27 mouse cellular contexts compared by ENCODE assay signal in genomic region chr16:5183310-5183975, GRCm38 (mm10). TPM values are rescaled to one million over a fixed set of nuclear protein-coding genes. Genes with fewer than 3 reads are reported as not detected.
A peak's percentile ranks its signal among the peaks of the same experiment; 100 is the strongest.
DNase-seq lines count a peak whose midpoint lies in the region; ATAC-seq and TF ChIP-seq lines count a peak whose summit lies in the region.
"Had no signal": no experiment of that assay in that cellular context is flagged by ENCODE, and none has a peak within 500 bp of the region (broad histone marks: within the 10 kb centered on the region; RNA-seq: fewer than 3 reads in every experiment).

No protein-coding gene starts in this region.

- TF ChIP-seq CTCF in midbrain, postnatal 0 days (IDR thresholded peaks at IDR 0.05): no peak
- no peak for TF ChIP-seq CTCF in lung, adult 2 months (IDR thresholded peaks at IDR 0.05; ENCODE audit: insufficient read depth, low read length)

- no peak overlapping the region for H3K4me2 ChIP-seq in embryonic facial prominence, embryonic 14.5 days (ENCODE audit: low read depth, low read length)
- H3K4me2 ChIP-seq in midbrain, postnatal 0 days (ENCODE audit: low read depth, low read length, poor library complexity, severe bottlenecking): no peak overlapping the region
- H3K4me2 ChIP-seq in midbrain, embryonic 13.5 days (replicated peaks): no peak overlapping the region
- H3K4me2 ChIP-seq: forebrain, embryonic 13.5 days; hindbrain, embryonic 13.5 days; limb, embryonic 12.5 days; liver, embryonic 15.5 days; lung, embryonic 15.5 days; stomach, embryonic 15.5 days had no signal

- H3K27me3 ChIP-seq in embryonic facial prominence, embryonic 14.5 days (replicated peaks; ENCODE audit: control insufficient read depth, insufficient read depth, low read length): no peaks in the 10 kb centered on the region
- H3K27me3 ChIP-seq in embryonic facial prominence, embryonic 10.5 days (replicated peaks; ENCODE audit: low read depth, poor library complexity, severe bottlenecking): no peaks in the 10 kb centered on the region
- no peaks in the 10 kb centered on the region for H3K27me3 ChIP-seq in midbrain, postnatal 0 days (ENCODE audit: insufficient read depth, low read length)
- no peaks in the 10 kb centered on the region for H3K27me3 ChIP-seq in midbrain, embryonic 13.5 days
- H3K27me3 ChIP-seq: limb, embryonic 12.5 days; lung, embryonic 15.5 days; stomach, embryonic 15.5 days had no signal

- no peaks in the 10 kb centered on the region for H3K4me1 ChIP-seq in embryonic facial prominence, embryonic 14.5 days (ENCODE audit: control insufficient read depth, insufficient read depth, low read length)
- no peaks in the 10 kb centered on the region; the same call in 1 of the 2 replicates for H3K4me1 ChIP-seq in embryonic facial prominence, embryonic 10.5 days
- H3K4me1 ChIP-seq in midbrain, postnatal 0 days (ENCODE audit: insufficient read depth, low read length): no peaks in the 10 kb centered on the region
- H3K4me1 ChIP-seq in midbrain, embryonic 13.5 days (replicated peaks): no peaks in the 10 kb centered on the region
- H3K4me1 ChIP-seq in lung, adult 2 months (ENCODE audit: control insufficient read depth, insufficient read depth, low read length): no peaks in the 10 kb centered on the region
- H3K4me1 ChIP-seq: forebrain, embryonic 13.5 days; limb, embryonic 12.5 days; liver, embryonic 15.5 days; lung, embryonic 15.5 days; stomach, embryonic 15.5 days had no signal

- no peak for TF ChIP-seq POLR2A in lung, adult 2 months (IDR thresholded peaks at IDR 0.05; ENCODE audit: borderline replicate concordance, extremely low read depth, low read depth, low read length)

- peak; percentile 23 for DNase-seq in embryonic facial prominence, embryonic 14.5 days (ENCODE audit: low spot score)
- DNase-seq in embryonic facial prominence, embryonic 10.5 days (ENCODE audit: low spot score): no peak
- peak; percentile 21 for DNase-seq in midbrain, postnatal 0 days (ENCODE audit: low spot score)
- DNase-seq in cerebellum, postnatal 14 days: peak; percentile 68 to 72
- DNase-seq in MN1 (ENCODE audit: low spot score): no peak
- no peak for DNase-seq in right cerebral cortex, postnatal 25 days
- no peak for DNase-seq in lung, adult 2 months
- DNase-seq: heart, adult 11 months; heart, postnatal 36 days; kidney, adult 9 months; kidney, postnatal 10 days had no signal

- H3K27ac ChIP-seq in embryonic facial prominence, embryonic 14.5 days (replicated peaks; ENCODE audit: low read depth, low read length): no peak overlapping the region
- H3K27ac ChIP-seq in embryonic facial prominence, embryonic 10.5 days (replicated peaks): no peak overlapping the region
- no peak overlapping the region for H3K27ac ChIP-seq in midbrain, postnatal 0 days (ENCODE audit: low read depth, low read length)
- no peak overlapping the region for H3K27ac ChIP-seq in midbrain, embryonic 13.5 days
- H3K27ac ChIP-seq: forebrain, embryonic 13.5 days; heart, embryonic 10.5 days; hindbrain, embryonic 13.5 days; limb, embryonic 12.5 days; liver, embryonic 15.5 days; lung, embryonic 15.5 days; midbrain, embryonic 10.5 days; stomach, embryonic 15.5 days had no signal

- no peaks in the 10 kb centered on the region for H3K9me3 ChIP-seq in embryonic facial prominence, embryonic 14.5 days (ENCODE audit: control insufficient read depth, low read length)
- no peaks in the 10 kb centered on the region for H3K9me3 ChIP-seq in embryonic facial prominence, embryonic 10.5 days
- H3K9me3 ChIP-seq in midbrain, postnatal 0 days (ENCODE audit: low read length): no peaks in the 10 kb centered on the region
- no peaks in the 10 kb centered on the region for H3K9me3 ChIP-seq in midbrain, embryonic 13.5 days
- H3K9me3 ChIP-seq: forebrain, embryonic 13.5 days; G1E; heart, embryonic 10.5 days; hindbrain, embryonic 13.5 days; limb, embryonic 12.5 days; liver, embryonic 15.5 days; lung, embryonic 15.5 days; midbrain, embryonic 10.5 days; stomach, embryonic 15.5 days had no signal

- no peak overlapping the region for H3K9ac ChIP-seq in embryonic facial prominence, embryonic 14.5 days (ENCODE audit: low read depth, low read length)
- no peak overlapping the region for H3K9ac ChIP-seq in midbrain, postnatal 0 days (replicated peaks; ENCODE audit: low read length, poor library complexity, severe bottlenecking)
- no peak overlapping the region for H3K9ac ChIP-seq in midbrain, embryonic 13.5 days (replicated peaks)
- H3K9ac ChIP-seq: forebrain, embryonic 13.5 days; hindbrain, embryonic 13.5 days; limb, embryonic 12.5 days; liver, embryonic 15.5 days; lung, embryonic 15.5 days; stomach, embryonic 15.5 days had no signal

- H3K4me3 ChIP-seq in embryonic facial prominence, embryonic 14.5 days (ENCODE audit: low read depth, low read length): no peak overlapping the region
- H3K4me3 ChIP-seq in embryonic facial prominence, embryonic 10.5 days: no peak overlapping the region
- no peak overlapping the region for H3K4me3 ChIP-seq in midbrain, postnatal 0 days (ENCODE audit: low read depth, low read length)
- no peak overlapping the region for H3K4me3 ChIP-seq in midbrain, embryonic 13.5 days (replicated peaks)
- no peak overlapping the region for H3K4me3 ChIP-seq in lung, adult 2 months (replicated peaks; ENCODE audit: extremely low read depth, low read depth, low read length)
- H3K4me3 ChIP-seq: forebrain, embryonic 13.5 days; heart, embryonic 10.5 days; hindbrain, embryonic 13.5 days; limb, embryonic 12.5 days; liver, embryonic 15.5 days; lung, embryonic 15.5 days; midbrain, embryonic 10.5 days; stomach, embryonic 15.5 days had no signal

- WGBS in embryonic facial prominence, embryonic 14.5 days: 79% methylated on average over 18 of the region's 18 CpGs
- 87% methylated on average over 18 of the region's 18 CpGs for WGBS in embryonic facial prominence, embryonic 10.5 days
- 77% methylated on average over 18 of the region's 18 CpGs for WGBS in midbrain, postnatal 0 days
- WGBS in midbrain, embryonic 13.5 days: 83% methylated on average over 18 of the region's 18 CpGs
- 78% methylated on average over 18 of the region's 18 CpGs for WGBS in lung, adult 2 months

- no peaks in the 10 kb centered on the region for H3K36me3 ChIP-seq in embryonic facial prominence, embryonic 14.5 days (ENCODE audit: control insufficient read depth, insufficient read depth, low read length)
- H3K36me3 ChIP-seq in embryonic facial prominence, embryonic 10.5 days (replicated peaks): no peaks in the 10 kb centered on the region
- no peaks in the 10 kb centered on the region for H3K36me3 ChIP-seq in midbrain, postnatal 0 days (ENCODE audit: insufficient read depth, low read length)
- H3K36me3 ChIP-seq in midbrain, embryonic 13.5 days: no peaks in the 10 kb centered on the region
- H3K36me3 ChIP-seq: G1E; heart, embryonic 10.5 days; hindbrain, embryonic 13.5 days; limb, embryonic 12.5 days; liver, embryonic 15.5 days; lung, embryonic 15.5 days; midbrain, embryonic 10.5 days; stomach, embryonic 15.5 days had no signal

- ATAC-seq in embryonic facial prominence, embryonic 14.5 days (ENCODE audit: low read depth): peak; percentile 73; the same call in 1 of the 2 replicates
- ATAC-seq in midbrain, postnatal 0 days (ENCODE audit: low FRiP score): no peak
- ATAC-seq in midbrain, embryonic 13.5 days: no peak
- ATAC-seq: forebrain, embryonic 13.5 days; intestine, postnatal 0 days; Patski had no signal

RNA-seq across cellular contexts. Expression of gene Nagpa, which starts 20.4 kb away (rescaled TPM):
- polyA plus RNA-seq in embryonic facial prominence, embryonic 14.5 days (2014; fragmentation: Nextera tagmentation; extraction: Ambion mirVana): 14.5 and 18.3 TPM in 2 replicates
- polyA plus RNA-seq in embryonic facial prominence, embryonic 10.5 days (2016; fragmentation: Nextera tagmentation; extraction: Ambion mirVana): 15.9 and 16.2 TPM in 2 replicates
- 8.2 and 12.5 TPM in 2 replicates for total RNA-seq in midbrain, postnatal 0 days (2014; rRNA removed)
- 7.3 and 9.1 TPM in 2 replicates for polyA plus RNA-seq in midbrain, postnatal 0 days (2015; fragmentation: Nextera tagmentation; extraction: Ambion mirVana)
- 8.6 and 10.1 TPM in 2 replicates for polyA plus RNA-seq in midbrain, embryonic 13.5 days (2015; fragmentation: Nextera tagmentation; extraction: Ambion mirVana)
- polyA plus RNA-seq in lung, adult 2 months (2012; rRNA removed): 48.6 and 59.7 TPM in 2 replicates

RNA-seq across cellular contexts. Expression of gene Sec14l5, which starts 36.5 kb away (rescaled TPM):
- 0.22 and 0.36 TPM in 2 replicates for polyA plus RNA-seq in embryonic facial prominence, embryonic 14.5 days (2014; fragmentation: Nextera tagmentation; extraction: Ambion mirVana)
- 0.10 and 0.16 TPM in 2 replicates for polyA plus RNA-seq in embryonic facial prominence, embryonic 10.5 days (2016; fragmentation: Nextera tagmentation; extraction: Ambion mirVana)
- total RNA-seq in midbrain, postnatal 0 days (2014; rRNA removed): 0.76 and 1.6 TPM in 2 replicates
- polyA plus RNA-seq in midbrain, postnatal 0 days (2015; fragmentation: Nextera tagmentation; extraction: Ambion mirVana): 0.09 and 0.14 TPM in 2 replicates
- 0.98 and 1.1 TPM in 2 replicates for polyA plus RNA-seq in midbrain, embryonic 13.5 days (2015; fragmentation: Nextera tagmentation; extraction: Ambion mirVana)
- polyA plus RNA-seq in lung, adult 2 months (2012; rRNA removed): 1.3 and 2.9 TPM in 2 replicates
- total RNA-seq: common myeloid progenitor, adult 5-6 weeks; megakaryocyte progenitor cell, adult 5-6 weeks had no signal
- polyA plus RNA-seq: G1E; heart, embryonic 10.5 days; intestine, postnatal 0 days; large intestine, adult 2 months; liver, embryonic 15.5 days; Patski; small intestine, adult 2 months had no signal

RNA-seq across cellular contexts. Expression of gene AU021092, which starts 38.7 kb away (rescaled TPM):
- polyA plus RNA-seq in embryonic facial prominence, embryonic 14.5 days (2014; fragmentation: Nextera tagmentation; extraction: Ambion mirVana): 4.8 and 7.6 TPM in 2 replicates
- 0.93 and 1.3 TPM in 2 replicates for polyA plus RNA-seq in embryonic facial prominence, embryonic 10.5 days (2016; fragmentation: Nextera tagmentation; extraction: Ambion mirVana)
- total RNA-seq in midbrain, postnatal 0 days (2014; rRNA removed): 22.4 and 23.4 TPM in 2 replicates
- polyA plus RNA-seq in midbrain, postnatal 0 days (2015; fragmentation: Nextera tagmentation; extraction: Ambion mirVana): 8.1 and 9.3 TPM in 2 replicates
- polyA plus RNA-seq in midbrain, embryonic 13.5 days (2015; fragmentation: Nextera tagmentation; extraction: Ambion mirVana): 11.7 and 12.2 TPM in 2 replicates
- 122 and 139 TPM in 2 replicates for polyA plus RNA-seq in lung, adult 2 months (2012; rRNA removed)
- total RNA-seq: common myeloid progenitor, adult 5-6 weeks; G1E; megakaryocyte progenitor cell, adult 5-6 weeks had no signal
- polyA plus RNA-seq: G1E had no signal

RNA-seq across cellular contexts. Expression of gene Alg1, which starts 50.0 kb away (rescaled TPM):
- polyA plus RNA-seq in embryonic facial prominence, embryonic 14.5 days (2014; fragmentation: Nextera tagmentation; extraction: Ambion mirVana): 36.8 and 38.2 TPM in 2 replicates
- 23.1 and 26.2 TPM in 2 replicates for polyA plus RNA-seq in embryonic facial prominence, embryonic 10.5 days (2016; fragmentation: Nextera tagmentation; extraction: Ambion mirVana)
- 39.0 and 46.7 TPM in 2 replicates for total RNA-seq in midbrain, postnatal 0 days (2014; rRNA removed)
- 40.1 and 45.9 TPM in 2 replicates for polyA plus RNA-seq in midbrain, postnatal 0 days (2015; fragmentation: Nextera tagmentation; extraction: Ambion mirVana)
- polyA plus RNA-seq in midbrain, embryonic 13.5 days (2015; fragmentation: Nextera tagmentation; extraction: Ambion mirVana): 30.8 and 35.3 TPM in 2 replicates
- 64.6 and 74.1 TPM in 2 replicates for polyA plus RNA-seq in lung, adult 2 months (2012; rRNA removed)

RNA-seq across cellular contexts. Expression of gene Ppl, which starts 51.2 kb away (rescaled TPM):
- 15.3 and 19.3 TPM in 2 replicates for polyA plus RNA-seq in embryonic facial prominence, embryonic 14.5 days (2014; fragmentation: Nextera tagmentation; extraction: Ambion mirVana)
- 1.8 and 2.4 TPM in 2 replicates for polyA plus RNA-seq in embryonic facial prominence, embryonic 10.5 days (2016; fragmentation: Nextera tagmentation; extraction: Ambion mirVana)
- total RNA-seq in midbrain, postnatal 0 days (2014; rRNA removed): 0.14 and 0.88 TPM in 2 replicates
- 0.09 and 0.10 TPM in 2 replicates for polyA plus RNA-seq in midbrain, postnatal 0 days (2015; fragmentation: Nextera tagmentation; extraction: Ambion mirVana)
- polyA plus RNA-seq in midbrain, embryonic 13.5 days (2015; fragmentation: Nextera tagmentation; extraction: Ambion mirVana): 0.12 and 0.13 TPM in 2 replicates
- 16.8 and 34.2 TPM in 2 replicates for polyA plus RNA-seq in lung, adult 2 months (2012; rRNA removed)
- total RNA-seq: common myeloid progenitor, adult 5-6 weeks; megakaryocyte progenitor cell, adult 5-6 weeks had no signal
- polyA plus RNA-seq: G1E had no signal

Comparison
In these comparisons a context has a peak if more than half of its experiments do, and no peak if none do; other contexts are left out.
1. DNase-seq: peak in embryonic facial prominence, embryonic 14.5 days (single experiment), midbrain, postnatal 0 days (single experiment) and cerebellum, postnatal 14 days (2 of 2); none in embryonic facial prominence, embryonic 10.5 days (single experiment), MN1 (single experiment), right cerebral cortex, postnatal 25 days (single experiment) and lung, adult 2 months (single experiment).